Mouse (Mus musculus) hematopoietic stem cell, adult 5-6 weeks (primary cell): Measurements from ENCODE around the gene Retnla. TPM values are rescaled to one million over a fixed set of nuclear protein-coding genes. Genes with fewer than 3 reads are reported as not detected.
A peak's percentile ranks its signal among the peaks of the same experiment; 100 is the strongest.

Experiments used
- ATAC-seq, 2 experiments: fragments of 125-278 bp in 1 of 2; replicated peaks in 1 of 2; 2 replicates each; pipeline ENCODE4 v1.8.0; 2016 to 2017; ENCODE audit warnings: inconsistent platforms in 2 of 2, mild to moderate bottlenecking in 2 of 2, moderate number of reproducible peaks in 2 of 2, low read depth in 1 of 2, moderate TSS enrichment in 1 of 2; ENCODE audit not compliant: low FRiP score in 2 of 2, poor library complexity in 2 of 2, severe bottlenecking in 2 of 2, insufficient read depth in 1 of 2, low TSS enrichment in 1 of 2
- total RNA-seq: library from RNA; stranded (forward); fragments of 172-1452, 232-1000 nt; gene quantifications from 2 replicates; pipeline ENCODE4 v1.2.3, GENCODE M21; 2017

Gene Retnla
- total RNA-seq: not detected in 2 replicates

GRCm38 (mm10) chr16:48842266-48842665 lies at the start of gene Retnla:
Retnla (plus strand) TSS chr16:48842551.
- no peak for ATAC-seq

GRCm38 (mm10) chr16:48798285-48798684 lies 44.1 kb upstream of the Retnla start:
- ATAC-seq: no peak

GRCm38 (mm10) chr16:48799470-48799869 lies 42.9 kb upstream of the Retnla start:
- no peak; a peak in 1 of 4 replicates for ATAC-seq

GRCm38 (mm10) chr16:48800906-48801305 lies 41.4 kb upstream of the Retnla start:
- peak; percentile 94 to 95 for ATAC-seq

GRCm38 (mm10) chr16:48805412-48805811 lies 36.9 kb upstream of the Retnla start:
- no peak for ATAC-seq

- peak in 1 of 2 experiments; percentile 42; a peak in 1 of 4 replicates for ATAC-seq
Measured at GRCm38 (mm10) chr16:48806521-48806920, 35.8 kb upstream of the Retnla start.

GRCm38 (mm10) chr16:48809374-48809773 lies 33.0 kb upstream of the Retnla start:
- ATAC-seq: no peak

- ATAC-seq: peak; percentile 37 to 51; a peak in 2 of 4 replicates
Measured at GRCm38 (mm10) chr16:48811881-48812436, 30.4 kb upstream of the Retnla start.

- ATAC-seq: no peak
Measured at GRCm38 (mm10) chr16:48816695-48817094, 25.7 kb upstream of the Retnla start, which contains the start of gene Retnlb. Retnlb (plus strand) TSS chr16:48816856.

- ATAC-seq: peak; percentile 62 to 86; a peak in 2 of 4 replicates
Measured at GRCm38 (mm10) chr16:48818524-48818923, 23.8 kb upstream of the Retnla start.

- ATAC-seq: no peak
Measured at GRCm38 (mm10) chr16:48826474-48826873, 15.9 kb upstream of the Retnla start.

- no peak for ATAC-seq
Measured at GRCm38 (mm10) chr16:48827625-48828024, 14.7 kb upstream of the Retnla start.

GRCm38 (mm10) chr16:48829060-48829459 lies 13.3 kb upstream of the Retnla start:
- peak; percentile 65 to 66; a peak in 2 of 4 replicates for ATAC-seq

- ATAC-seq: no peak
Measured at GRCm38 (mm10) chr16:48832055-48832454, 10.3 kb upstream of the Retnla start.

- peak; percentile 73 to 95 for ATAC-seq
Measured at GRCm38 (mm10) chr16:48833626-48834025, 8.7 kb upstream of the Retnla start.

GRCm38 (mm10) chr16:48843671-48844386 lies 1.5 kb downstream of the Retnla start:
- no peak for ATAC-seq

- peak; percentile 73 to 82 for ATAC-seq
Measured at GRCm38 (mm10) chr16:48865004-48865403, 22.7 kb downstream of the Retnla start.

GRCm38 (mm10) chr16:48867690-48868089 lies 25.3 kb downstream of the Retnla start:
- no peak for ATAC-seq

- ATAC-seq: peak; percentile 74 to 87
Measured at GRCm38 (mm10) chr16:48868663-48869062, 26.3 kb downstream of the Retnla start.
